Mouse (Mus musculus): Measurements from ENCODE around the gene Zfp408. TPM values are rescaled to one million over a fixed set of nuclear protein-coding genes. Genes with fewer than 3 reads are reported as not detected.
"Not testable (repeated sequence)": the region's sequence is repeated elsewhere in the genome, so short reads cannot be mapped to it uniquely, and the experiment has no call there.

Zfp408 gene
- polyA plus RNA-seq, 2 experiments = 1.2 to 5.1 TPM

DNA sequence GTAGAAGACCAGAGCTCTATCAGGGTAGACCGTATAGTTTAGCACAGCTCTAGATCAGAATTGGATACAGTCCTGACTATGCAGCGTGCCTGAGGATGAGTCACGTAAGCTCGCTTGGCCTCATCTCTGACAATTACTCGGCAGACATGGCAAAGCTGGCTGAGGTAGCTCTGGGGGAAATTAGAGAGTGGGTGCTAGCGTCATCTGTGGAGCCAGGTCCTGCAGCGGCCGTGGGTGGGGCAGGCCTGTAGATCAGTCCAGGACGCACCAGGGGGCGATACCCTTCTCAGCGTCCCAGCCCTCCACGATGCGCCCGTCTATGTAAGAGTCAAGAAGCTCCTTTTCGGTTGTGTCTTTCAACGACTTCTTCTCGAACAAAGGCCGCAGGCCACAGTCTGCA is 19.9 kb downstream of the Zfp408 start:
- ATAC-seq (ENCODE audit: insufficient read depth) = no peak
- Histone ChIP-seq H3K27ac (no peak overlapping the region), H3K4me2 (ENCODE audit: low read depth) (no peak overlapping the region), H3K4me3 (ENCODE audit: insufficient read depth in 1 of 2, low read depth in 2 of 2, low read length in 2 of 2) (no peak overlapping the region), H3K36me3 (replicated peaks; ENCODE audit: control insufficient read depth, insufficient read depth, low read depth) (no peaks in the 10 kb centered on the region; the same call in 1 of the 2 replicates), H3K27me3 (ENCODE audit: control insufficient read depth, insufficient read depth, low read length) (no peaks in the 10 kb centered on the region), H3K9me3 (ENCODE audit: control insufficient read depth, low read length) (no peaks in the 10 kb centered on the region), H3K9ac (replicated peaks) (no peak overlapping the region), H3K4me1 (replicated peaks; ENCODE audit: control insufficient read depth in 2 of 2, insufficient read depth in 2 of 2, low read length in 1 of 2) (peaks cover 0 to 4% of the 10 kb centered on the region in 2 experiments; a peak in 3 of 4 replicates)
- 76% methylated on average over 18 of the region's 18 CpGs for WGBS (ENCODE audit: insufficient replicate concordance)
- DNase-seq (ENCODE audit: low read depth in 3 of 3, low spot score in 3 of 3) = no peak
- TF ChIP-seq CTCF (IDR thresholded peaks at IDR 0.05; ENCODE audit: low read depth) (peak; percentile 33; the same call in 1 of the 2 replicates), EP300 (IDR thresholded peaks at IDR 0.05; ENCODE audit: low read depth) (no peak)

DNA sequence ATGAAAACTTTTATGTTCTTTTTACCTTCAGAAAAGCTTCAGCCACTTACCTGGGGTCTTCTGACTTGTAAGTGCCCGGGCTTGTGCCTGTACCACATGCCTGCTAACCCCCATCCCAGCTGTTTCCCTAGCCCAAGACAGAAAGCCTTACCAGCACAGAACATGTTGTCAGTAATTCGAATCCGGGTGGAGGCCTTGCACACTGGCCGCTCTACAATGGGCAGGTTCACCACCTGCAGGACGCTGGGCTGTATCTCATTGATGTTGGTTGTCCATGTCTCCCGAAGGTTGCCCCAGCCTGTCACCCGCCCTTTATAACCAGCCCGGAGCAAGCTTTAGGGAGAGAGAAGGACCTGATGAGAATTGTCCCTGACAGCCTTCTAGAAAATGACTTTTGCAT is 21.4 kb downstream of the Zfp408 start:
- no peaks in the 10 kb centered on the region for H3K4me1 ChIP-seq (replicated peaks; ENCODE audit: control insufficient read depth in 2 of 2, insufficient read depth in 2 of 2, low read length in 1 of 2)
- H3K9ac ChIP-seq (replicated peaks) = no peak overlapping the region
- no peaks in the 10 kb centered on the region for H3K9me3 ChIP-seq (ENCODE audit: control insufficient read depth, low read length)
- H3K27ac ChIP-seq = no peak overlapping the region
- H3K4me2 ChIP-seq (ENCODE audit: low read depth) = no peak overlapping the region
- no peak for TF ChIP-seq EP300 (IDR thresholded peaks at IDR 0.05; ENCODE audit: low read depth)
- no peak for ATAC-seq (ENCODE audit: insufficient read depth)
- no peaks in the 10 kb centered on the region; the same call in 1 of the 2 replicates for H3K36me3 ChIP-seq (replicated peaks; ENCODE audit: control insufficient read depth, insufficient read depth, low read depth)
- H3K4me3 ChIP-seq (ENCODE audit: insufficient read depth in 1 of 2, low read depth in 2 of 2, low read length in 2 of 2) = no peak overlapping the region
- no peaks in the 10 kb centered on the region for H3K27me3 ChIP-seq (ENCODE audit: control insufficient read depth, insufficient read depth, low read length)
- 82% methylated on average over 8 of the region's 8 CpGs for WGBS (ENCODE audit: insufficient replicate concordance)
- DNase-seq (ENCODE audit: low read depth in 3 of 3, low spot score in 3 of 3) = no peak

DNA sequence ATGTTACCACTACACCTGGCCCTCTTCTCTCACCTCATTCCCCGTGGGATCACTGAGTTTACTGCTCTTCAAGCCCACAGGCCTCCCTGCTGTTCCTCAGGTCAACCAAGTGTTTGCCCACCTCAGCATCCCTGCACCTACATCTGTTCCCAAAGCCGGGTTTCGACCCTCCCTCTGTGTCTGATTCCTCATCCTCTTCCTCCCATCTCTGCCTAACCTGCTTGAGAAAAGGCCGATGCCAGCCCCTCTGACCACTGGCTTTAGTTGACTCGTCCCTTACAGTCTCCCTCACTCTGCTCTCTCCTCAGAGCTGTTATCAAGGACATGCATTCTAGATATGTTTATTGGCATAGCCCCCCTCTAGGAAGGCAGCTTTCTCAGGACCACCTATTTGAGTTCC is 22.1 kb downstream of the Zfp408 start:
- 62% methylated on average over 5 of the region's 5 CpGs for WGBS (ENCODE audit: insufficient replicate concordance)
- ATAC-seq (ENCODE audit: insufficient read depth) = no peak
- DNase-seq (ENCODE audit: low read depth in 3 of 3, low spot score in 3 of 3) = no peak
- no peaks in the 10 kb centered on the region for H3K27me3 ChIP-seq (ENCODE audit: control insufficient read depth, insufficient read depth, low read length)
- TF ChIP-seq CTCF (IDR thresholded peaks at IDR 0.05; ENCODE audit: low read depth) = no peak
- no peak for TF ChIP-seq EP300 (IDR thresholded peaks at IDR 0.05; ENCODE audit: low read depth)
- H3K36me3 ChIP-seq (replicated peaks; ENCODE audit: control insufficient read depth, insufficient read depth, low read depth) = no peaks in the 10 kb centered on the region; the same call in 1 of the 2 replicates
- H3K4me3 ChIP-seq (ENCODE audit: insufficient read depth in 1 of 2, low read depth in 2 of 2, low read length in 2 of 2) = no peak overlapping the region
- H3K9ac ChIP-seq (replicated peaks) = no peak overlapping the region
- H3K4me1 ChIP-seq (replicated peaks; ENCODE audit: control insufficient read depth in 2 of 2, insufficient read depth in 2 of 2, low read length in 1 of 2) = no peaks in the 10 kb centered on the region
- no peaks in the 10 kb centered on the region for H3K9me3 ChIP-seq (ENCODE audit: control insufficient read depth, low read length)
- H3K4me2 ChIP-seq (ENCODE audit: low read depth) = no peak overlapping the region
- H3K27ac ChIP-seq = no peak overlapping the region

DNA sequence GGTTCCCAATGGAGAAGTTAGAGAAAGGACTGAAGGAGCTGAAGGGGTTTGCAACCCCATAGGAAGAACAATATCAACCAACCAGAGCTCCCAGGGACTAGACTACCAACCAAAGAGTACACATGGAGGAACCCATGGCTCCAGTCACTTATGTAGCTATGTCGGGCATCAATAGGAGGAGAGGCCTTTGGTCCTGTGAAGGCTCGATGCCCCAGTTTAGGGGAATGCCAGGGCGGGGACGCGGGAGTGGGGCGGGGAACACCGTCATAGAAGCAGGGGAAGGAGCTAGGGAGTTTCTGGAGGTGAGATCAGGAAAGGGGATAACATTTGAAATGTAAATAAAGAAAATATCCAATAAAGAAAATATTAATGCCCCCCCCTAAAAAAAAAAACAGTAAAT is 26.2 kb downstream of the Zfp408 start:
- DNase-seq (ENCODE audit: low read depth in 3 of 3, low spot score in 3 of 3); H3K4me2 ChIP-seq (ENCODE audit: low read depth); H3K27ac ChIP-seq; H3K27me3 ChIP-seq (ENCODE audit: control insufficient read depth, insufficient read depth, low read length); H3K4me3 ChIP-seq (ENCODE audit: insufficient read depth in 1 of 2, low read depth in 2 of 2, low read length in 2 of 2); H3K9me3 ChIP-seq (ENCODE audit: control insufficient read depth, low read length); H3K9ac ChIP-seq (replicated peaks); ATAC-seq (ENCODE audit: insufficient read depth); H3K4me1 ChIP-seq (replicated peaks; ENCODE audit: control insufficient read depth in 2 of 2, insufficient read depth in 2 of 2, low read length in 1 of 2): not testable (repeated sequence)
- 92% methylated on average over 7 of the region's 7 CpGs for WGBS (ENCODE audit: insufficient replicate concordance)
- peaks cover 34% of the 10 kb centered on the region for H3K36me3 ChIP-seq (replicated peaks; ENCODE audit: control insufficient read depth, insufficient read depth, low read depth)

DNA sequence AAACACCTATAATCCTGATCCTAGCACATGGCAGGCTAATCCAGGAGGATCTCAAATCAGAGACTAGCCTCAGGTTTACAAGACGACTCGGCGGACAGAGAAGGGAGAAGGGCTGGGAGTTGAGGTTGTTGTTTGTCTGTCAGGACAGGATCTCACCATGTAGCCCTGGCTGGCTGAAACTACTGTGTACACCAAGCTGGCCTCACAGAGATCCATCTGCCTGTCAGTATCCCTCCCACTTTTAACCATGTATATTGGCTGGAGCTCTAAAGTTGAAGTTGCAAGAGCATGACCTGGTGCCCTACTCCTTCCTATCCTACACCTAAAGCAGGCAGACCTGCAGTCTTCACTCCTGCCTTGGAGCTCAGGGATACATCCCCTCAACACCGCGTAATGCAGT is 27.2 kb downstream of the Zfp408 start:
- ATAC-seq (ENCODE audit: insufficient read depth) (no peak), DNase-seq (ENCODE audit: low read depth in 3 of 3, low spot score in 3 of 3) (no peak)
- WGBS (ENCODE audit: insufficient replicate concordance) = 91% methylated on average over 5 of the region's 5 CpGs
- Histone ChIP-seq H3K4me1 (replicated peaks; ENCODE audit: control insufficient read depth in 2 of 2, insufficient read depth in 2 of 2, low read length in 1 of 2) (no peaks in the 10 kb centered on the region), H3K36me3 (replicated peaks; ENCODE audit: control insufficient read depth, insufficient read depth, low read depth) (peaks cover 43% of the 10 kb centered on the region), H3K27me3 (ENCODE audit: control insufficient read depth, insufficient read depth, low read length) (no peaks in the 10 kb centered on the region), H3K4me2 (ENCODE audit: low read depth) (no peak overlapping the region), H3K4me3 (ENCODE audit: insufficient read depth in 1 of 2, low read depth in 2 of 2, low read length in 2 of 2) (no peak overlapping the region), H3K27ac (no peak overlapping the region), H3K9ac (replicated peaks) (no peak overlapping the region), H3K9me3 (ENCODE audit: control insufficient read depth, low read length) (no peaks in the 10 kb centered on the region)
- no peak for TF ChIP-seq EP300 (IDR thresholded peaks at IDR 0.05; ENCODE audit: low read depth)
- TF ChIP-seq CTCF (IDR thresholded peaks at IDR 0.05; ENCODE audit: low read depth) = no peak

DNA sequence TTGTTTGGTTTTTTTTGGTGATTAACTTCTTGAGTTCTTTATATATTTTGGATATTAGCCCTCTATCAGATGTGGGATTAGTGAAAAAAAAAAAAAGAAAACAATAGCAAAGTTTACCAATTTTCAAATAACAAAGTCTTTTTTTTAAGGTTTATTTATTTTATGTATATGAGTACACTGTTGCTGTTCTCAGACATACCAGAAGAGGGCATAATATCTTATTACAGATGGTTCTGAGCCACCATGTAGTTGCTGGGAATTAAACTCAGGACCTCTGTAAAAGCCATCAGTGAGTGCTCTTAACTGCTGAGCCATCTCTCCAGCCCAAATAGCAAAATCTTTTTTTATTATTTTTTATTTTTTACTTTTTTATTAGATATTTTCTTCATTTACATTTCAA is 40.2 kb downstream of the Zfp408 start:
- H3K27me3 ChIP-seq (ENCODE audit: control insufficient read depth, insufficient read depth, low read length); DNase-seq (ENCODE audit: low read depth in 3 of 3, low spot score in 3 of 3); H3K4me2 ChIP-seq (ENCODE audit: low read depth); H3K9ac ChIP-seq (replicated peaks); H3K9me3 ChIP-seq (ENCODE audit: control insufficient read depth, low read length); H3K27ac ChIP-seq; ATAC-seq (ENCODE audit: insufficient read depth); H3K4me1 ChIP-seq (replicated peaks; ENCODE audit: control insufficient read depth in 2 of 2, insufficient read depth in 2 of 2, low read length in 1 of 2); H3K4me3 ChIP-seq (ENCODE audit: insufficient read depth in 1 of 2, low read depth in 2 of 2, low read length in 2 of 2): not testable (repeated sequence)
- peaks cover 52% of the 10 kb centered on the region for H3K36me3 ChIP-seq (replicated peaks; ENCODE audit: control insufficient read depth, insufficient read depth, low read depth)
